30 mouse cellular contexts compared by ENCODE assay signal in the genomic region with DNA sequence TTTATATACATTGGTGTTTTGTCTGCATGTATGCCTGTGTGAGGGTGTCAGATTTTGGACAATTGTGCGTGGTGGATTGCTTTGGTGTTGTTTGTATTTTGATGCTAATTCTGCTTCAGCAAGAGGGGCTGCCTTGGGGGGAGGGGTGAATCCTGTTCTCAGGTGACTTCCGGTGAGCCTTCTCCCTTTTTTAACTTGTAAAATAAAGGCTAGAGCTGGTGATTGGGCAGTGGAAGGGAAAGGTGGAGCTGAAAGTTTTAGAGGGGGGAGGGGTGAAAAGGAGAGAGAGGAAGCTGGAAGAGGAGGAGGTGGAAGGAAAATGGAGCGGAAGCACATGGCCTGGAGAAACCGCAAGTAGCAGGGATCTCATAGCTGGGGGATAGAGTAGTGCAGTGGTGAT. TPM values are rescaled to one million over a fixed set of nuclear protein-coding genes. Genes with fewer than 3 reads are reported as not detected.
A peak's percentile ranks its signal among the peaks of the same experiment; 100 is the strongest.
DNase-seq lines count a peak whose midpoint lies in the region; ATAC-seq and TF ChIP-seq lines count a peak whose summit lies in the region.
"Had no signal": no experiment of that assay in that cellular context is flagged by ENCODE, and none has a peak within 500 bp of the region (broad histone marks: within the 10 kb centered on the region; RNA-seq: fewer than 3 reads in every experiment).

No protein-coding gene starts in this region.

- no peaks in the 10 kb centered on the region for H3K9me3 ChIP-seq in heart, embryonic 10.5 days
- no peaks in the 10 kb centered on the region for H3K9me3 ChIP-seq in hindbrain, postnatal 0 days (ENCODE audit: low read length)
- H3K9me3 ChIP-seq: embryonic facial prominence, embryonic 10.5 days; embryonic facial prominence, embryonic 13.5 days; forebrain, embryonic 12.5 days; forebrain, embryonic 15.5 days; G1E; heart, embryonic 12.5 days; heart, embryonic 15.5 days; hindbrain, embryonic 10.5 days; hindbrain, embryonic 13.5 days had no signal

- no peak for ATAC-seq in hindbrain, postnatal 0 days
- ATAC-seq: forebrain, embryonic 15.5 days; hindbrain, embryonic 16.5 days; intestine, postnatal 0 days; Patski had no signal

- DNase-seq in heart, embryonic 10.5 days (ENCODE audit: low spot score) = peak; percentile 41
- DNase-seq in heart, adult 9 months (ENCODE audit: low spot score in 2 of 2) = no peak
- DNase-seq in ES-CJ7 (ENCODE audit: low read depth, low spot score) (peak; percentile 97), WW6 (ENCODE audit: low read depth, low spot score) (peak; percentile 80)
- DNase-seq in layer of hippocampus, postnatal 36 days = no peak
- DNase-seq in hindbrain, postnatal 0 days (ENCODE audit: low spot score) = no peak
- DNase-seq: adrenal gland, postnatal 10 days; adrenal gland, postnatal 36 days; cerebellum, adult 2 months; cerebellum, adult 9-11 months; cerebellum, postnatal 25 days; embryo, embryonic 11 days; gastrocnemius, postnatal 10 days; gastrocnemius, postnatal 36 days; heart, adult 2 months; heart, postnatal 10 days; heart, postnatal 36 days had no signal

- WGBS in heart, embryonic 10.5 days = 84% methylated on average over 4 of the region's 4 CpGs
- 83% methylated on average over 4 of the region's 4 CpGs for WGBS in hindbrain, postnatal 0 days

- no peak overlapping the region for H3K4me2 ChIP-seq in hindbrain, postnatal 0 days (ENCODE audit: low read depth, low read length)
- H3K4me2 ChIP-seq: embryonic facial prominence, embryonic 13.5 days; forebrain, embryonic 12.5 days; forebrain, embryonic 15.5 days; heart, embryonic 12.5 days; heart, embryonic 15.5 days; hindbrain, embryonic 13.5 days had no signal

- no peak for TF ChIP-seq CTCF in hindbrain, postnatal 0 days (IDR thresholded peaks at IDR 0.05; ENCODE audit: low read depth)

- no peak overlapping the region for H3K27ac ChIP-seq in heart, embryonic 10.5 days
- H3K27ac ChIP-seq in hindbrain, postnatal 0 days = no peak overlapping the region
- H3K27ac ChIP-seq: embryonic facial prominence, embryonic 10.5 days; embryonic facial prominence, embryonic 13.5 days; forebrain, embryonic 12.5 days; forebrain, embryonic 15.5 days; heart, adult 2 months; heart, embryonic 15.5 days; hindbrain, embryonic 10.5 days; hindbrain, embryonic 13.5 days had no signal

- H3K4me1 ChIP-seq in heart, embryonic 10.5 days = no peaks in the 10 kb centered on the region
- no peaks in the 10 kb centered on the region for H3K4me1 ChIP-seq in hindbrain, postnatal 0 days (ENCODE audit: insufficient read depth, low read length)
- H3K4me1 ChIP-seq: embryonic facial prominence, embryonic 10.5 days; embryonic facial prominence, embryonic 13.5 days; forebrain, embryonic 12.5 days; forebrain, embryonic 15.5 days; heart, embryonic 12.5 days; heart, embryonic 15.5 days; hindbrain, embryonic 10.5 days; hindbrain, embryonic 13.5 days had no signal

- H3K4me3 ChIP-seq in heart, embryonic 10.5 days = no peak overlapping the region
- no peak overlapping the region for H3K4me3 ChIP-seq in hindbrain, postnatal 0 days (ENCODE audit: low read length)
- H3K4me3 ChIP-seq: embryonic facial prominence, embryonic 10.5 days; embryonic facial prominence, embryonic 13.5 days; erythroblast, embryonic 14.5 days; forebrain, embryonic 12.5 days; forebrain, embryonic 15.5 days; heart, adult 2 months; heart, embryonic 12.5 days; heart, embryonic 15.5 days; hindbrain, embryonic 10.5 days; hindbrain, embryonic 13.5 days had no signal

- H3K9ac ChIP-seq in hindbrain, postnatal 0 days (replicated peaks; ENCODE audit: low read length) = no peak overlapping the region
- H3K9ac ChIP-seq: embryonic facial prominence, embryonic 13.5 days; forebrain, embryonic 12.5 days; forebrain, embryonic 15.5 days; heart, embryonic 12.5 days; heart, embryonic 15.5 days; hindbrain, embryonic 13.5 days had no signal

- no peaks in the 10 kb centered on the region for H3K36me3 ChIP-seq in heart, embryonic 10.5 days
- no peaks in the 10 kb centered on the region for H3K36me3 ChIP-seq in hindbrain, postnatal 0 days (ENCODE audit: insufficient read depth, low read length)
- H3K36me3 ChIP-seq: embryonic facial prominence, embryonic 13.5 days; forebrain, embryonic 12.5 days; G1E; heart, embryonic 12.5 days; heart, embryonic 15.5 days; hindbrain, embryonic 13.5 days had no signal

- no peaks in the 10 kb centered on the region for H3K27me3 ChIP-seq in heart, embryonic 10.5 days (ENCODE audit: insufficient read depth, poor library complexity, severe bottlenecking)
- H3K27me3 ChIP-seq in hindbrain, postnatal 0 days (ENCODE audit: insufficient read depth, low read length) = no peaks in the 10 kb centered on the region
- H3K27me3 ChIP-seq: embryonic facial prominence, embryonic 13.5 days; forebrain, embryonic 12.5 days; forebrain, embryonic 15.5 days; heart, embryonic 12.5 days; heart, embryonic 15.5 days; hindbrain, embryonic 13.5 days; Patski had no signal

RNA-seq across cellular contexts. Expression of gene Hmgn2, which starts 12.1 kb away (rescaled TPM):
- 2,048 and 2,274 TPM in 2 replicates for polyA plus RNA-seq in heart, embryonic 10.5 days (2016; fragmentation: Nextera tagmentation; extraction: Ambion mirVana)
- 100 to 1,000 TPM; 119 to 123 TPM for total RNA-seq in layer of hippocampus, postnatal 36 days (2021)
- 195 and 225 TPM in 2 replicates for total RNA-seq in hindbrain, postnatal 0 days (2014; rRNA removed)
- polyA plus RNA-seq in hindbrain, postnatal 0 days (2015; fragmentation: Nextera tagmentation; extraction: Ambion mirVana) = 1,094 and 1,203 TPM in 2 replicates

RNA-seq across cellular contexts. Expression of gene Dhdds, which starts 44.4 kb away (rescaled TPM):
- 34.1 and 39.0 TPM in 2 replicates for polyA plus RNA-seq in heart, embryonic 10.5 days (2016; fragmentation: Nextera tagmentation; extraction: Ambion mirVana)
- total RNA-seq in layer of hippocampus, postnatal 36 days (2021) = 10 to 100 TPM; 57.8 to 62.6 TPM
- 43.1 and 49.5 TPM in 2 replicates for total RNA-seq in hindbrain, postnatal 0 days (2014; rRNA removed)
- polyA plus RNA-seq in hindbrain, postnatal 0 days (2015; fragmentation: Nextera tagmentation; extraction: Ambion mirVana) = 41.5 and 41.8 TPM in 2 replicates

Comparison
In these comparisons a context has a peak if more than half of its experiments do, and no peak if none do; other contexts are left out.
1. DNase-seq: peak in heart, embryonic 10.5 days (single experiment), ES-CJ7 (single experiment) and WW6 (single experiment); none in heart, adult 9 months (0 of 2), layer of hippocampus, postnatal 36 days (0 of 2) and hindbrain, postnatal 0 days (single experiment).